Mouse (Mus musculus) intestine, postnatal 0 days (tissue): Measurements from ENCODE around the gene Mylip. TPM values are rescaled to one million over a fixed set of nuclear protein-coding genes. Genes with fewer than 3 reads are reported as not detected.

Source experiments
- ATAC-seq: fragments of 200-750 bp; cut with Nextera tagmentation; 2 replicates; pipeline ENCODE4 v1.8.0; 2017; ENCODE audit warnings: mild to moderate bottlenecking, moderate TSS enrichment, moderate library complexity
- H3K27ac ChIP-seq: fragments of 300-500 bp; sonication (generic); 2 replicates; pipeline ENCODE4 v1.5.1; 2014; ENCODE audit warnings: mild to moderate bottlenecking, low read depth, low read length, moderate library complexity
- H3K27me3 ChIP-seq: fragments of 300-500 bp; sonication (generic); replicated peaks from 2 replicates; pipeline ENCODE4 v1.6.1; 2014; ENCODE audit warnings: low read length, mixed read lengths; ENCODE audit not compliant: control insufficient read depth, insufficient read depth
- H3K36me3 ChIP-seq: fragments of 300-500 bp; sonication (generic); 2 replicates; pipeline ENCODE4 v1.6.1; 2014; ENCODE audit warnings: mild to moderate bottlenecking, moderate library complexity; ENCODE audit not compliant: control insufficient read depth, insufficient read depth
- H3K4me1 ChIP-seq: fragments of 300-500 bp; sonication (generic); replicated peaks from 2 replicates; pipeline ENCODE4 v1.6.1; 2014; ENCODE audit warnings: antibody characterized with exemption, low read length, mixed read lengths; ENCODE audit not compliant: control insufficient read depth, insufficient read depth
- H3K4me2 ChIP-seq: fragments of 300-500 bp; sonication (generic); replicated peaks from 2 replicates; pipeline ENCODE4 v1.6.1; 2014; ENCODE audit warnings: low read depth, mild to moderate bottlenecking, moderate library complexity
- H3K4me3 ChIP-seq: fragments of 300-500 bp; sonication (generic); 2 replicates; pipeline ENCODE4 v1.5.1; 2014; ENCODE audit warnings: low read depth, low read length
- H3K9ac ChIP-seq: fragments of 300-500 bp; sonication (generic); 2 replicates; pipeline ENCODE4 v1.6.1; 2014; ENCODE audit warnings: mild to moderate bottlenecking, low read depth, low read length
- H3K9me3 ChIP-seq: fragments of 300-500 bp; sonication (generic); 2 replicates; pipeline ENCODE4 v1.6.1; 2016; ENCODE audit warnings: mixed run types; ENCODE audit not compliant: control insufficient read depth
- CTCF ChIP-seq: sonication (generic); IDR thresholded peaks from 2 replicates; pipeline ENCODE4 v1.5.1; 2016; ENCODE audit warnings: low read depth, mild to moderate bottlenecking, control low read depth, antibody characterized with exemption, moderate library complexity
- WGBS: fragments of 180-500 bp; shearing (Covaris S2); extraction: QIAGEN DNeasy Blood & Tissue Kit; methylation state at CpG from one replicate; pipeline ENCODE4 v1.1.7; 2014; 5-methylcytosine and 5-hydroxymethylcytosine counted together
- polyA plus RNA-seq: library from polyadenylated mRNA; unstranded; fragments of >200 nt; fragmentation: Nextera tagmentation; extraction: Ambion mirVana; gene quantifications from 2 replicates; pipeline ENCODE4 v1.2.1, GENCODE M21; 2015

Gene Mylip
- polyA plus RNA-seq, 1 experiment from 2014 or later = 2.1 TPM

DNA sequence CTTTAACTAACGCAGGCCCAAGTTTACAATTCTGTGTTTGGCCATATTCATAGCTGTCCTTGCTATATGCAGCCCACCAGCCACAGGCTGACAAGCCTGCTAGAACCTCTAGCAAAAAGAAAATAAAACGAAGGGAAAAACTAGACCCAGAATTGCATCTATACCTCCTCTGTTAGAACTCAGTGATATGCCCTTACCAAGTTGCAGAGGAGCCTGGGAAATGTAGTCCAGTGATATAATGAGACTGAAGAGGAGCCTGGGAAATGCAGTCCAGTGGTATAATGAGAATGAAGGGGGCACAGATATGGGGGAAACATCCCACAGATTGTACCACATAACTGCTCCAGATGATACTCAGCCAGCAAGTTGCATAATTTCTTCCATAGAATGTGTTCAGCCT is 34.7 kb upstream of the Mylip start:
- WGBS = 84% methylated on average over 2 of the region's 2 CpGs
- no peaks in the 10 kb centered on the region for H3K4me1 ChIP-seq
- H3K9ac ChIP-seq = no peak overlapping the region
- no peak overlapping the region for H3K4me3 ChIP-seq
- H3K4me2 ChIP-seq = no peak overlapping the region
- H3K36me3 ChIP-seq = no peaks in the 10 kb centered on the region
- H3K27me3 ChIP-seq = no peaks in the 10 kb centered on the region
- no peak overlapping the region for H3K27ac ChIP-seq
- H3K9me3 ChIP-seq = no peaks in the 10 kb centered on the region
- ATAC-seq = no peak
- TF ChIP-seq CTCF = no peak

DNA sequence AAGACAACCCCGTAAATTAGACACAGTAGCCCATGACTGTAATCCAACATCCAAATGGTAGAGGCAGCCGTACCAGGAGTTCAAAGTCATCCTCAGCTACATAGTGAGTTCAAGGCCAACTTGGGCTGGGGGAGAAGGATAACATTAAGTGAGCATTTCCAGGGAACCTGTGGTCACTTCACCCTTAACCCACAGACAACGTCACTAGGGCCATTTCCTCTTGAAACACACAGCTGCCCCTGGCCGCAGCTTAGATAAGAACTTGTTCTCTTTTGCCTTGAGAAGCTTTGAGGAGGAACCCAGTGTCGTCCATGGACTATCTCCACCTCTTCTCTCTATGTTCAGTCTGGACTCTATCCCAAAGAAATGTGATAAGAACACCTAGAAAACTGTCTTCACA is 31.3 kb upstream of the Mylip start:
- Histone ChIP-seq H3K36me3 (no peaks in the 10 kb centered on the region), H3K9ac (no peak overlapping the region), H3K27ac (no peak overlapping the region), H3K4me1 (no peaks in the 10 kb centered on the region), H3K9me3 (no peaks in the 10 kb centered on the region), H3K4me2 (no peak overlapping the region), H3K27me3 (0 out of 2 replicates have a peak, but pooled peaks cover 3% of the 10 kb centered on the region), H3K4me3 (no peak overlapping the region)
- no peak for TF ChIP-seq CTCF
- 84% methylated on average over 5 of the region's 5 CpGs for WGBS
- no peak for ATAC-seq

DNA sequence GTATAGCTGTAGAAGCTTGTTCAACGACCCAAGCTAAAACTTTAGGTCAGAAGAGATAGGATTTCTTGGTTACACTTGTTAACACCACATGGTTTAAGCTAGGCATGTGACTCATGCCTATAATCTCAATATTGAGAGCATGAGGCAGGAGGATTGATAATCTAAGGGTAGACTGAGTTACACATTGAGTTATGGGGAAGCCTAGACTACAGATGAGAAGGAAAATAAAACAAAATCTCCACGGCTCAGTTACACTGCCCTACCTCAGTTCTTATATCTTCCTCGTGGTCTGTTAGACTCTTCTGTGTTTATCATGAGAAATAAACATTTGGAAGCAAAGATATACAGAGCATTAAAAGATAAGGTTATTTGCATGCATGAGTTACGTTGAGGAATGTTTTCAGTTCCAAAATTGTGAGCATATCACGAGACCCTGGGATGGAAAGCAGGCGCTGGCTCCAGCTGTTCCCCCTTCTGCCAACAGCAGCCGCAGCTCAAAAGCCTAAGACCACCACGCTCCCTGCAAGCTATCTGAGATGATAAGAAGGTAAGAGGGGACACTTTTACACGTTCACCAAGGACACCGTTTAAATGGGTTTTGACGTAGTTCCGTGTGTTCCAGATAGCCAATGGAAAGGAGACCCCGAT is 30.7 kb upstream of the Mylip start:
- Histone ChIP-seq H3K27me3 (0 out of 2 replicates have a peak, but pooled peaks cover 4% of the 10 kb centered on the region), H3K4me2 (no peak overlapping the region), H3K36me3 (no peaks in the 10 kb centered on the region), H3K9me3 (no peaks in the 10 kb centered on the region), H3K27ac (no peak overlapping the region), H3K4me3 (no peak overlapping the region), H3K9ac (no peak overlapping the region), H3K4me1 (no peaks in the 10 kb centered on the region)
- WGBS = 56% methylated on average over 13 of the region's 13 CpGs
- no peak for ATAC-seq
- TF ChIP-seq CTCF = no peak

DNA sequence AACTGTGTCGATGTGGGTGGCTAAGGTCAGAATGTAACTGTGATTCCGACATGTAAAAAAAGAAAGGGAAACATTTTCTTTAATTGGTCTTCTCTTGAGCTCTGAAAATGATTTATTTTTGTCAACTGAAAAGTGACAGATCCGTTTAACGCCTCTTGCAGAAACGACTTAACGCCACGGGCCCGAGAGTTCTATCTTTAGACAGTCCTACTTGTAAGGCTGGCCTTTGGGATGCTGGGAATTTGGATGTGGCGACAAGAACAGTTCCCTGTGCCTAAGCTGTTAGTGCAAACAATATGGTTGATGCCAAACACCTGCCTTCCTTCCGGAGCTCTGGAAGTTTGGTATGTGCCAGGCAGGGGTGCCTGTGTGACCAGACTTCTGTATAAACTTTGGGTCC is 23.8 kb upstream of the Mylip start:
- H3K4me3 ChIP-seq = no peak overlapping the region
- no peak overlapping the region for H3K27ac ChIP-seq
- H3K9me3 ChIP-seq = no peaks in the 10 kb centered on the region
- no peak for ATAC-seq
- no peaks in the 10 kb centered on the region for H3K36me3 ChIP-seq
- no peak overlapping the region for H3K4me2 ChIP-seq
- WGBS = 80% methylated on average over 10 of the region's 10 CpGs
- 0 out of 2 replicates have a peak, but pooled peaks cover 7% of the 10 kb centered on the region for H3K27me3 ChIP-seq
- H3K4me1 ChIP-seq = no peaks in the 10 kb centered on the region
- no peak overlapping the region for H3K9ac ChIP-seq
- TF ChIP-seq CTCF = no peak

DNA sequence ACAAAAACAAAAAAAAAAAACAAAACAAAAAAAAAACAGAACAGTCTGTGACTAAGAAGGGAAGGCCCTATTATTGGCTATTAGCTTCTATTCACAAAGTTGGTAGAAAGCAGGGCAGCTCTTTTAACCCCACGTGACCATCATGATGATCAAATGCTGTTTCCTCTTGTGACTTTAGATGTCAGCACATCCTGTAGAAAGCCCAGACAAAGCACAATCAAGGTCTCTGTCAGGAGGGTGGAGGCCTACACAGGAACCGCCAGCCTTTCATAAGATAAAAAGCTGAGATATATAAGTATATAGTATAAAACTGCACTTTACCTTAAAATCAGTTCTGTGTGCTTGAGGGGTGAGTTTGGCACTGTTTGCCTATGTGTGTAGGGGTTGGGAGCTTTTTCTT is 17.9 kb upstream of the Mylip start:
- H3K4me1 ChIP-seq = no peaks in the 10 kb centered on the region
- no peak overlapping the region for H3K9ac ChIP-seq
- TF ChIP-seq CTCF = no peak
- H3K9me3 ChIP-seq = no peaks in the 10 kb centered on the region
- H3K4me3 ChIP-seq = no peak overlapping the region
- H3K4me2 ChIP-seq = no peak overlapping the region
- ATAC-seq = no peak
- no peaks in the 10 kb centered on the region for H3K27me3 ChIP-seq
- H3K27ac ChIP-seq = no peak overlapping the region
- 79% methylated on average over 2 of the region's 2 CpGs for WGBS
- H3K36me3 ChIP-seq = no peaks in the 10 kb centered on the region

DNA sequence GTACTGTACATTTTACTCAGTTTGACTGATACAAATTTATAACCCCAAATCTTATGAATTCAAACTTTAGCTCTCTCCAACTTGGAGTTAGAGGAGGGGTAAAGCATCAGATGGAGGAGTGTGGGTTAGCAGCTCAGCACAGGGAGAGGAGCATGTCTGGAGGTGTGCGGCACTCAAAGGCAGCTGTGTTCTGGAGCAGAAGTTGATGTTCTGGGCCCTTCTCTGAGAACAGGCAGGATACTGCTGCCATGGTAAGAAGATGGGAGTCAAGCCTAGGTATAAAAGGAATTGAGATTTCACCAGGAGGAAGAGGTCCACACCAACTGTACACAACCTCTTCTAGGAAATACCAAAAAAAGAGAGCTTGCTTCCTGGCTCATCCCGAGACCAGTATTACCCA is 17.1 kb upstream of the Mylip start:
- H3K27me3 ChIP-seq = no peaks in the 10 kb centered on the region
- no peaks in the 10 kb centered on the region for H3K36me3 ChIP-seq
- no peak overlapping the region for H3K9ac ChIP-seq
- no peak for ATAC-seq
- H3K4me3 ChIP-seq = no peak overlapping the region
- no peaks in the 10 kb centered on the region for H3K9me3 ChIP-seq
- no peaks in the 10 kb centered on the region for H3K4me1 ChIP-seq
- no peak overlapping the region for H3K4me2 ChIP-seq
- WGBS = 94% methylated on average over 2 of the region's 2 CpGs
- TF ChIP-seq CTCF = no peak
- no peak overlapping the region for H3K27ac ChIP-seq

DNA sequence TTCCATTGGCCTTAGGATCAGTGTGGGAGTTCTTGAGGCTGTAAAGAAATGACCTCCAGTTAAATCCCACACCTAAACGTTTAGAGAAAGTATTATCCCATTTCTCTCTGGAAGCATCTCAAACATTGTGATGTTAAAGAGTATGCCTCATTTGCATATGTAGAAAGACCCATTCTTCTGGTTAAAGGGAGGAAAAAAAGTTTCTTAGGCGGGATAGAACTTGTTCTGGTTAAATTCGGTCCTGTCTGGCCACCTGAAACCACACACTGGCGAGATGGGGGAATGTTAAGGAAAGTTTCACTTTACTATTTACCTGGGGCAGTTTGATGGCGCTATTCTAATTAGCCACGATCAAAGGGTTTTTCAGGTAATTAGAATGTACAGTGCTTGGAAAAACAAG is 14.7 kb upstream of the Mylip start:
- Histone ChIP-seq H3K27ac (no peak overlapping the region), H3K36me3 (no peaks in the 10 kb centered on the region), H3K9me3 (no peaks in the 10 kb centered on the region), H3K4me2 (no peak overlapping the region), H3K4me1 (no peaks in the 10 kb centered on the region), H3K9ac (no peak overlapping the region), H3K4me3 (no peak overlapping the region), H3K27me3 (no peaks in the 10 kb centered on the region)
- TF ChIP-seq CTCF = no peak
- ATAC-seq = no peak
- WGBS = 58% methylated on average over 6 of the region's 6 CpGs
